Mouse (Mus musculus) megakaryocyte, embryonic 14.5 days (primary cell): ENCODE measurements around the gene Cdk14. TPM values are rescaled to one million over a fixed set of nuclear protein-coding genes. Genes with fewer than 3 reads are reported as not detected.

Experiments
- H3K27me3 ChIP-seq: replicated peaks from 2 replicates; pipeline ENCODE3; 2012; ENCODE audit warnings: inconsistent platforms
- H3K36me3 ChIP-seq: replicated peaks from 2 replicates; pipeline ENCODE3; 2012; ENCODE audit warnings: low read length, inconsistent platforms, mixed read lengths
- H3K4me1 ChIP-seq: 2 replicates; pipeline ENCODE4 v1.6.1; 2012; ENCODE audit warnings: inconsistent platforms
- H3K4me3 ChIP-seq: replicated peaks from 2 replicates; pipeline ENCODE3; 2012; ENCODE audit warnings: moderate library complexity, mild to moderate bottlenecking, inconsistent platforms
- H3K9me3 ChIP-seq: 2 replicates; pipeline ENCODE4 v1.6.1; 2012; ENCODE audit warnings: inconsistent platforms
- FLI1 ChIP-seq: IDR thresholded peaks from 2 replicates; pipeline ENCODE4 v1.6.1; 2012; ENCODE audit warnings: low read length, inconsistent platforms, mixed read lengths
- GATA1 ChIP-seq: IDR thresholded peaks from 3 replicates; pipeline ENCODE4 v1.6.1; 2012; ENCODE audit warnings: mixed read lengths, low read length, inconsistent platforms, borderline replicate concordance
- polyA plus RNA-seq: library from polyadenylated mRNA; stranded (reverse); fragments of >175 nt; gene quantifications from 2 replicates; pipeline ENCODE4 v1.2.3, GENCODE M21; 2012; ENCODE audit warnings: low replicate concordance; ENCODE audit not compliant: insufficient read depth

Gene Cdk14
- polyA plus RNA-seq, 1 experiment = 0.21 TPM

GRCm38 (mm10) chr5:5322699-5323098 is 97.4 kb downstream of the Cdk14 start:
- no peaks in the 10 kb centered on the region for H3K27me3 ChIP-seq
- H3K9me3 ChIP-seq = 0 out of 2 replicates have a peak, but pooled peaks cover 3% of the 10 kb centered on the region
- no peak overlapping the region for H3K4me3 ChIP-seq
- H3K36me3 ChIP-seq = no peaks in the 10 kb centered on the region
- peaks cover 15% of the 10 kb centered on the region; the same call in 1 of the 2 replicates for H3K4me1 ChIP-seq
- TF ChIP-seq GATA1 (no peak), FLI1 (no peak)

DNA sequence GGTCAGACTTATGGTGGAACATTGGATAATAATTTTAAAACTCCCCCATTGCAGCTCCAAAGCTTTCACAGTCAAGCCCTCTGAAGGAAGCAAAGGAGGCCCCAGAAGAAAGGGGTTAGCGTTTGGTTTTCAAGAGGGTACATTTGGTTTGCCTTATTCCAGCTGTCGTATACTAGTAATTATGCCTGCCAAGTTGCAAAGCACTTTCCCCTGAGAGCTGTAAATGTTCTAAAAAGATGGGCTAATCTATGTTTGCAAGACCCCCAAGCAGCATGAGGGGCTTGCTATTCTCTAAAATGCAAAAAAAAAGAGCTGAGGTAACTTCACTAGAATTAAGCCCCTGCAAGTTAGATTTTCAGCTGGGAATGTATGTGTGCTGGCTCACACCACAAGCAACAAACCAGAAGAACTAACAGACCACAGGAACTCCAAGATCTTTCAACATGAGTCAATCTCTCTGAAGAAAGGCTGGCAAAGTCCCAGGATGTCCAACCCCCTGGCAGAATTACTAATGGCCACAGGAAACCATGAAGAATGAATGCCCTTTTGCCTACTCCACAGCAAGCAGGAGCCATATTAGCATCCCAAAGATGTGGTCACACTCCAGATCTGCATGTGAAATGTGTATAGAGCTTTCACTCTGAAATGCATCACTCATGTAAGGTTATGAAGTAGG is 99.5 kb downstream of the Cdk14 start:
- TF ChIP-seq FLI1 (no peak), GATA1 (no peak)
- 0 out of 2 replicates have a peak, but pooled peaks cover 3% of the 10 kb centered on the region for H3K9me3 ChIP-seq
- H3K4me1 ChIP-seq = peaks cover 10% of the 10 kb centered on the region; the same call in 1 of the 2 replicates
- no peaks in the 10 kb centered on the region for H3K36me3 ChIP-seq
- H3K4me3 ChIP-seq = no peak overlapping the region
- no peaks in the 10 kb centered on the region for H3K27me3 ChIP-seq

DNA sequence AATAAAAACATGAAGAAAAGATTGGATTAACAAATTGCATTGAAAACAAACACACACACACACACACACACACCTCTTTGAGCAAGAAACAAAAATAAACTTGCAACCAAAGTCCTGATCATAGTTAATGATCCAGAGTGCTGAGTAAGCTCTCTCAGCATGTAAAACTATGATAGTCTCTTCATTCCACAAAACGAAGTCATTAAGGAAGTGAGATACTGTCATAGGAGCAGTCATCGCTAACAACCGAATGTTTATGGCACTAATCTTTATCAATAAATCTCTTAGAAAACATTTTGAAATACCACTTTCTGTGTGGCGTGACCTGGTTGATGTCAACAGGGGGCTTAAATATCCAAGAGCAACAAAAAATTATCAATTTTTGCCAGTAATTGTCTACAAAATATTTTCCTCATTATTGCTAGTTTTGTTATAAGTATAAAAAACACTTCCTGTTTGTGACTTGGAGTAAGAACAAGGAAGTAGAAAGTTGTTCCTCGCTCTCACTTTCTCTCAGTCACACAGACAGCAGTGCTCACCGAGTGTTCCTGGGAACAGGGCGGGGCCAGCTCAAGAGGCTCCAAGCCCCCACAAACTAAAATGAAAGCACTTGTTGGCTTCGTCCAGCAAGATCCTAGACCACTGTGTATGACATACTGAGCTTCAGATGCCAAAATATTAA is 100.1 kb downstream of the Cdk14 start:
- Histone ChIP-seq H3K4me3 (peak overlapping the region; percentile 6), H3K27me3 (no peaks in the 10 kb centered on the region), H3K9me3 (0 out of 2 replicates have a peak, but pooled peaks cover 3% of the 10 kb centered on the region), H3K36me3 (no peaks in the 10 kb centered on the region), H3K4me1 (peaks cover 10% of the 10 kb centered on the region; the same call in 1 of the 2 replicates)
- TF ChIP-seq GATA1 = no peak
- no peak for TF ChIP-seq FLI1

- TF ChIP-seq FLI1 (no peak), GATA1 (no peak)
- no peaks in the 10 kb centered on the region for H3K27me3 ChIP-seq
- no peak overlapping the region for H3K4me3 ChIP-seq
These were observed 105.8 kb downstream of the Cdk14 start for GRCm38 (mm10) chr5:5314270-5314669.

GRCm38 (mm10) chr5:5313195-5313760 is 106.8 kb downstream of the Cdk14 start:
- TF ChIP-seq GATA1 (no peak), FLI1 (no peak)
- Histone ChIP-seq H3K36me3 (no peaks in the 10 kb centered on the region), H3K4me3 (no peak overlapping the region), H3K9me3 (no peaks in the 10 kb centered on the region), H3K27me3 (no peaks in the 10 kb centered on the region), H3K4me1 (no peaks in the 10 kb centered on the region)

More at GRCm38 (mm10) chr5:5314270-5314669, 105.8 kb downstream of the Cdk14 start:
- H3K9me3 ChIP-seq = no peaks in the 10 kb centered on the region
- no peaks in the 10 kb centered on the region for H3K36me3 ChIP-seq
- no peaks in the 10 kb centered on the region for H3K4me1 ChIP-seq

GRCm38 (mm10) chr5:5305286-5305685 is 114.8 kb downstream of the Cdk14 start:
- no peaks in the 10 kb centered on the region for H3K9me3 ChIP-seq
- peaks cover 5% of the 10 kb centered on the region; the same call in 1 of the 2 replicates for H3K4me1 ChIP-seq
- TF ChIP-seq FLI1 (no peak), GATA1 (no peak)

GRCm38 (mm10) chr5:5303102-5303670 is 116.9 kb downstream of the Cdk14 start:
- Histone ChIP-seq H3K9me3 (no peaks in the 10 kb centered on the region), H3K4me1 (peaks cover 5% of the 10 kb centered on the region; the same call in 1 of the 2 replicates), H3K4me3 (no peak overlapping the region), H3K36me3 (no peaks in the 10 kb centered on the region), H3K27me3 (no peaks in the 10 kb centered on the region)
- TF ChIP-seq FLI1 (no peak), GATA1 (no peak)

More at GRCm38 (mm10) chr5:5305286-5305685, 114.8 kb downstream of the Cdk14 start:
- Histone ChIP-seq H3K36me3 (no peaks in the 10 kb centered on the region), H3K4me3 (no peak overlapping the region), H3K27me3 (no peaks in the 10 kb centered on the region)

DNA sequence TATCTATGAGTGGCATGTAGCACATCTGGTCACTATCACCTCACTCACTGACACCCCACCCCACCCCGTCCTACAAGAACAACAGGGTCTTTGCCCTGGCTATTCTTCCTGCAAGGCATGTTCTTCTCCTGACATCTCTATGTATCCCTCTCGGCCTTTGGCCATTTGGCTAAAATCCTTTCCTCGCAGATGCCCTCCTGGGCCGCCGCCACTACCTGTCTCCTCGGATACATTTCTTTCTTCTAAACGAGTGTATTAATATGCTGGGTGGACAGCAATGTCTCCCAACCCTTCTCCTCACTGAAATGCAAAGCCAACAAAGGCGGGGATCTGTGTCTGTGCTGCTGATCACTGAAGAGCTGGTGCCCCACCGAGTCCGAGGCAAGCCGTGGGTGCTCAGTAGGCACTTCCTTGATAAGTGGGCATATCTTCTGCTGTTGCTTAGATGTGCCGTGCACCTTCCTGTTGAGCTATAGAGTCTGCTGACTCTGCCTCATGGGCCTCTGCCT is 118.5 kb downstream of the Cdk14 start:
- Histone ChIP-seq H3K36me3 (no peaks in the 10 kb centered on the region), H3K27me3 (no peaks in the 10 kb centered on the region)
- TF ChIP-seq FLI1 (no peak), GATA1 (no peak)

DNA sequence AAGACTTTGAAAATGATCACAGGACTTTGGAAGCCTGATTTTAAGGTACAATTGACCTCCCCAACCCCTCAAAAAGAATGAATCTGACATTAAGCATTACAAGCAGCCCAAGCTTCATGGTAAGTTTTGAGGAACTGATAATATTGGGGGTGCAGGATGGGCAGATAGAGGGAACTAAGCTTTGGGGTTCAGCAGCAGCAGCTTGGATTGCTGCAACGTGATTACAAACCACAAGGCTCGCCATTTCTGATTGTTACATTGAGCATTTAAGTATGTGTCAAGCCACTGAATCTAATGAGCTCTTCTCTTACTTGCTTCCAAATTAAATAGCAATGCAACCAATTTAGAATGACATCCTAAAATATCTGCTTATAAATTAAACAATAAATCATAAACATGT is 119.1 kb downstream of the Cdk14 start:
- TF ChIP-seq GATA1 (no peak), FLI1 (no peak)
- H3K9me3 ChIP-seq = no peaks in the 10 kb centered on the region
- H3K4me1 ChIP-seq = peaks cover 5% of the 10 kb centered on the region; the same call in 1 of the 2 replicates

More for the DNA sequence above, 118.5 kb downstream of the Cdk14 start:
- H3K9me3 ChIP-seq = no peaks in the 10 kb centered on the region
- peaks cover 5% of the 10 kb centered on the region; the same call in 1 of the 2 replicates for H3K4me1 ChIP-seq
- H3K4me3 ChIP-seq = no peak overlapping the region

More for the DNA sequence above, 119.1 kb downstream of the Cdk14 start:
- Histone ChIP-seq H3K4me3 (no peak overlapping the region), H3K36me3 (no peaks in the 10 kb centered on the region), H3K27me3 (no peaks in the 10 kb centered on the region)
